Mouse (Mus musculus) heart, embryonic 13.5 days (tissue): ENCODE data around the gene Slc25a17. TPM values are rescaled to one million over a fixed set of nuclear protein-coding genes. Genes with fewer than 3 reads are reported as not detected.

Experiments used
- ATAC-seq: fragments of 200-750 bp; cut with Nextera tagmentation; 2 replicates; pipeline ENCODE4 v1.8.0; 2017; ENCODE audit warnings: moderate TSS enrichment; ENCODE audit not compliant: insufficient number of reproducible peaks, low FRiP score, low TSS enrichment; ENCODE audit errors: extremely low read depth
- H3K27ac ChIP-seq: fragments of 300-500 bp; sonication (generic); replicated peaks from 2 replicates; pipeline ENCODE4 v1.5.1; 2015; ENCODE audit warnings: moderate library complexity, mild to moderate bottlenecking, inconsistent platforms
- H3K27me3 ChIP-seq: fragments of 300-500 bp; sonication (generic); replicated peaks from 2 replicates; pipeline ENCODE4 v1.6.1; 2015; ENCODE audit warnings: mild to moderate bottlenecking, inconsistent platforms
- H3K36me3 ChIP-seq: fragments of 300-500 bp; sonication (generic); 2 replicates; pipeline ENCODE4 v1.6.1; 2015; ENCODE audit warnings: mild to moderate bottlenecking, inconsistent platforms
- H3K4me1 ChIP-seq: fragments of 300-500 bp; sonication (generic); 2 replicates; pipeline ENCODE4 v1.6.1; 2015; ENCODE audit warnings: inconsistent platforms
- H3K4me2 ChIP-seq: fragments of 300-500 bp; sonication (generic); 2 replicates; pipeline ENCODE4 v1.6.1; 2015; ENCODE audit warnings: inconsistent platforms, mild to moderate bottlenecking, moderate library complexity
- H3K4me3 ChIP-seq: fragments of 300-500 bp; sonication (generic); 2 replicates; pipeline ENCODE4 v1.5.1; 2015; ENCODE audit warnings: moderate library complexity, mild to moderate bottlenecking, inconsistent platforms
- H3K9ac ChIP-seq: fragments of 300-500 bp; sonication (generic); 2 replicates; pipeline ENCODE4 v1.6.1; 2015; ENCODE audit warnings: inconsistent platforms, mild to moderate bottlenecking, moderate library complexity
- H3K9me3 ChIP-seq: fragments of 300-500 bp; sonication (generic); 2 replicates; pipeline ENCODE4 v1.6.1; 2016; ENCODE audit warnings: inconsistent platforms
- WGBS: fragments of 180-500 bp; shearing (Covaris S2); methylation state at CpG from one replicate; pipeline ENCODE4 v1.1.7; 2015; ENCODE audit warnings: mixed read lengths; 5-methylcytosine and 5-hydroxymethylcytosine counted together
- polyA plus RNA-seq: library from polyadenylated mRNA; unstranded; fragments of >200 nt; fragmentation: Nextera tagmentation; extraction: Ambion mirVana; gene quantifications from 2 replicates; pipeline ENCODE4 v1.2.1, GENCODE M21; 2015

The Slc25a17 gene
- polyA plus RNA-seq: 50.6 and 52.9 TPM in 2 replicates

DNA sequence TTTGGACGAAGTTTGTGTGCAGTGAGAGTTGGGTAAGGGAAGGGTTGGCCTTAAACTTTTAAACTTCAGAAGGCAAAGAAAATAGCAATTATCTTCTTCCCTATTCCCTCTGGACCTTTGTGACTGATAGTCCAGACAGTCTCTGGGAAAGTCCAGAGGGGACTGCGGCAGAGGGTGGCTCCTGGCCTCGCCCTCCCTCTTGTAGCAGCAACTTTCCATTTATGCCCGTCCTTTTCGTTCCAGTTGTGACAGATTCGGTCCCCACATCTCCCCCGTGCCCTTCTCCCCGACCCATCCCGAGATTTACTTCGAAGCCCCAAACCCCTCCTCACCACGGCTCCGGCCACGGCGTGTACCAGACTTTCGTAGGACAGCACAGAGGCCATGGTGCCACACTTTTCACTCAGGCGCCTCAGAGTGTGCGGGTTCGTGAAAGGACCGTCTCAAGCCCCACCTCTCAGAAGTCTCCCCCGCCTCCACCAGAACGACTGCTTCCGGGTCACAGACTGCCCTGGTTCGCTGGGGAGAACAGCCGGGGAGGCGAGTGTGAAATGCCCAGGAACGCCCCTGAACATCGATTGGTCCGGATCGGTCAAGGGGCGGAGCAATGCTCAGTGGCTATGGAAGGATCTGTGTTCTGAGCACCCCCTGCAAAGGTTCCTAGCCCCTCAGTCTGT, at the start of gene Slc25a17:
Gene Slc25a17, minus strand, starts transcription at position 468 of the 677 bp plus-strand sequence.
- H3K4me2 ChIP-seq: peak within 1 kb of the TSS; percentile 88
- peak within 1 kb of the TSS; percentile 88 for H3K27ac ChIP-seq
- H3K27me3 ChIP-seq: no peaks in the 10 kb centered on the region
- peak within 1 kb of the TSS; percentile 73 for H3K4me3 ChIP-seq
- H3K36me3 ChIP-seq: peaks cover 31% of the 10 kb centered on the region
- H3K4me1 ChIP-seq: peaks cover 23% of the 10 kb centered on the region
- peak; percentile 92 for ATAC-seq
- H3K9ac ChIP-seq: peak within 1 kb of the TSS; percentile 90
- 1% methylated on average over 30 of the region's 30 CpGs for WGBS
- H3K9me3 ChIP-seq: no peaks in the 10 kb centered on the region

DNA sequence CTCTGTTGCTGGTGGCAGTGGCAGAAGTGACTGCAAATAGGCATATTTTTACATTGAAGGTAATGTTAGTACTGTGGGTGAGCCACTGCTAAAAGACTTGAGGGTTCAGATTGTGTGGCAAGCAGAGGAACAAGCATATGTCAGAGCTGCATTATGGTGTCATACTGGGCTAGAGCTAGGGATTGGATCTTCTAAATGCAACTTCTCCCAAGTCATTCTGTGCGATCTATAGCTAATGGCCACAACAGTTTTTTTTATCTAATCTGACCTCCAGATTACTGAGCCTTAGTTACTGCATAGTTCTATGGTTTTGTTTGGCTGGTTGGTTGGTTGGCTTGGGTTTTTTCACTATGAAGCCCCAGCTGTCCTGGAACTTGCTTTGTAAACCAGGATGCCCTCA, 47.6 kb upstream of the Slc25a17 start, which contains the start of gene Dnajb7:
Gene Dnajb7, minus strand, starts transcription at position 101 of the 400 bp plus-strand sequence.
- Histone ChIP-seq H3K9ac (no peak within 1 kb of the TSS), H3K4me2 (no peak within 1 kb of the TSS), H3K27ac (no peak within 1 kb of the TSS), H3K4me1 (no peaks in the 10 kb centered on the region), H3K4me3 (no peak within 1 kb of the TSS), H3K9me3 (no peaks in the 10 kb centered on the region), H3K27me3 (no peaks in the 10 kb centered on the region), H3K36me3 (0 out of 2 replicates have a peak, but pooled peaks cover 4% of the 10 kb centered on the region)
- ATAC-seq: no peak
- 82% methylated on average over 1 of the region's 1 CpGs for WGBS

GRCm38 (mm10) chr15:81405008-81405407, 44.4 kb upstream of the Slc25a17 start:
- WGBS: 83% methylated on average over 3 of the region's 3 CpGs
- Histone ChIP-seq H3K27me3 (no peaks in the 10 kb centered on the region), H3K4me2 (no peak overlapping the region), H3K36me3 (peaks cover 3% of the 10 kb centered on the region; the same call in 1 of the 2 replicates), H3K4me1 (peaks cover 11% of the 10 kb centered on the region), H3K27ac (no peak overlapping the region), H3K4me3 (no peak overlapping the region), H3K9ac (no peak overlapping the region), H3K9me3 (no peaks in the 10 kb centered on the region)
- no peak for ATAC-seq

- Histone ChIP-seq H3K4me3 (peak within 1 kb of the TSS; percentile 88), H3K9ac (peak within 1 kb of the TSS; percentile 96), H3K9me3 (no peaks in the 10 kb centered on the region), H3K36me3 (no peaks in the 10 kb centered on the region; the same call in 1 of the 2 replicates), H3K4me1 (peaks cover 30% of the 10 kb centered on the region), H3K27me3 (no peaks in the 10 kb centered on the region), H3K27ac (peak within 1 kb of the TSS; percentile 92), H3K4me2 (peak within 1 kb of the TSS; percentile 87)
- ATAC-seq: peak; percentile 100
- WGBS: under 1% methylated on average over 50 of the region's 50 CpGs
Measured at GRCm38 (mm10) chr15:81399638-81400315, 39.2 kb upstream of the Slc25a17 start, which contains the start of the genes St13 and Xpnpep3. St13 (minus strand) TSS chr15:81400077. Xpnpep3 (plus strand) TSS chr15:81400138.

- Histone ChIP-seq H3K9me3 (no peaks in the 10 kb centered on the region), H3K9ac (peak overlapping the region; percentile 96), H3K27me3 (no peaks in the 10 kb centered on the region), H3K4me1 (peaks cover 30% of the 10 kb centered on the region), H3K4me2 (peak overlapping the region; percentile 87), H3K27ac (peak overlapping the region; percentile 92), H3K4me3 (peak overlapping the region; percentile 88), H3K36me3 (no peaks in the 10 kb centered on the region; the same call in 1 of the 2 replicates)
- no peak for ATAC-seq
- under 1% methylated on average over 21 of the region's 21 CpGs for WGBS
Measured at GRCm38 (mm10) chr15:81399297-81399637, 38.7 kb upstream of the Slc25a17 start.

DNA sequence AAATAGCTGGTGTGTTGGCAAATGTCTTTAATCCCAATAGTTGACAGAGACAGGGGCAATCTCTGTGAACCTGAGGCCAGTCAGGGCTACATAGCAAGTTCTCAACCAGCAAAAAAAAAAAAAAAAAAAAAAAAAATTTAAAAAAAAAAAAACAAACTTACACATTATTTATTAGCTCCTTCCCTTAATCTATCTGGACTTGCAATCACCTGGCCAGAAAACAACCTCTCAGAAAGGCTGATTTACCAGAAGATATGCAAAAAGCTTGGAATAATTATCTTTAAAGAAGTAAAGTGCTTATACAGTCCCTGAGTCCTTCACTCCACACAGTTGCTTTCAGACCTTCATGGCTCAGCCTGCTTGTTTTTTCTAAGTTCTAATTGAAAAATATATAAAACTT, 37.6 kb upstream of the Slc25a17 start:
- H3K27me3 ChIP-seq: no peaks in the 10 kb centered on the region
- H3K36me3 ChIP-seq: peaks cover 2% of the 10 kb centered on the region; the same call in 1 of the 2 replicates
- H3K9ac ChIP-seq: peak overlapping the region; percentile 96
- peaks cover 30% of the 10 kb centered on the region for H3K4me1 ChIP-seq
- peak overlapping the region; percentile 88 for H3K4me3 ChIP-seq
- H3K9me3 ChIP-seq: no peaks in the 10 kb centered on the region
- peak overlapping the region; percentile 87 for H3K4me2 ChIP-seq
- no peak for ATAC-seq
- peak overlapping the region; percentile 92; the same call in 1 of the 2 replicates for H3K27ac ChIP-seq

DNA sequence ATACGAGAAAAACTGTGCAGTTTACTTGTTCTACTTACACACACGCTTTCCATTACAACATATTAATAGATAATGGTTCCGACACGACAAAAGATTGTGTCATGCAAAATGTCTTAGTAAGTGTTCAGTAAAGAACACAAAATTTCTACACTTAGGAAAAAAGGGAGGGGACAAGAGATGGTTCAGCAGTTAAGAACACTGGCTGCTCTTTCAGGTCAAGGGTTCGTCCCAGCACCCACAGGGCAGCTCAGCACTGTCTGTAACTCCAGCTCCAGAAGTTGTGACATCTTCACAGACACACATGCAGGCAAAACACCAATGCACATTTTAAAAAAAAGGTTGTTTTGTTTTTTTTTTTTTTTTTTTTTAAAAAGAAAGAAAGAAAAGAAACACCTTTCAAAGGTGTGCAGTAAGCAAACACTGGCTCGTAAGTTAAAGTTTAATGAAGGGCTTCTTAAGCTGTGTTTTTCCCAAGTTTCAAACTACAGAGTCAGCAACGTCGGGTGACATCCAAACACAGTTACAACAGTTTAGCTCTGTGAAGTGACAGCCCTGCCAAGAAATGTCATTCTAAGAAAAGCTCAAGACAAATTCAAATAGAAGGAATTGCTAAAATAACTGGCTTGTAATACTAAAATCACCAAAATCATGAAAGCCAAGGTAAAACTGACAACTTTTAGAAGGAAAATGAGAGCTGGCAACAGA, 33.8 kb upstream of the Slc25a17 start:
- no peaks in the 10 kb centered on the region for H3K9me3 ChIP-seq
- no peak overlapping the region for H3K9ac ChIP-seq
- peaks cover 37% of the 10 kb centered on the region for H3K36me3 ChIP-seq
- H3K27ac ChIP-seq: no peak overlapping the region
- peaks cover 19% of the 10 kb centered on the region for H3K4me1 ChIP-seq
- no peak for ATAC-seq
- no peaks in the 10 kb centered on the region for H3K27me3 ChIP-seq
- 85% methylated on average over 8 of the region's 8 CpGs for WGBS
- H3K4me3 ChIP-seq: no peak overlapping the region
- H3K4me2 ChIP-seq: no peak overlapping the region

DNA sequence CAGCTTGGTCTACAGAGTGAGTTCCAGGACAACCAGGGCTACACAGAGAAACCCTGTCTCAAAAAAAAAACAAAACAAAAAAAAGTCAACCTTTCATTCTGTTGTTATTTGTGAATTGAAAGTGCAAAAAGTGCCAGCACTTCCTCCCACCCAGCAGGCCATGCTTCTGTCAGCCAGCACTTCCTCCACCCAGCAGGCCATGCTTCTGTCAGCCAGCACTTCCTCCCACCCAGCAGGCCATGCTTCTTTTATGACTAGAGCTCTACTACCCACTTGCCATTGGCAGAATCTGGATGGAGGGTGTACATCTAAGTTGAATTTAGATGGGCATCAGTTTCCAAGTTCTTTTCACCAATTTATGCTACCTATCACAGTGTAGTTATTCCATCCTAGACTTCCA, 32.4 kb upstream of the Slc25a17 start:
- H3K9me3 ChIP-seq: no peaks in the 10 kb centered on the region
- no peak overlapping the region for H3K27ac ChIP-seq
- H3K4me2 ChIP-seq: no peak overlapping the region
- H3K9ac ChIP-seq: no peak overlapping the region
- H3K4me3 ChIP-seq: no peak overlapping the region
- no peaks in the 10 kb centered on the region for H3K27me3 ChIP-seq
- peaks cover 50% of the 10 kb centered on the region for H3K36me3 ChIP-seq
- no peak for ATAC-seq
- H3K4me1 ChIP-seq: peaks cover 12% of the 10 kb centered on the region

GRCm38 (mm10) chr15:81386327-81386726, 25.7 kb upstream of the Slc25a17 start:
- 96% methylated on average over 5 of the region's 5 CpGs for WGBS
- Histone ChIP-seq H3K4me3 (no peak overlapping the region), H3K4me2 (no peak overlapping the region), H3K9ac (no peak overlapping the region), H3K27ac (no peak overlapping the region), H3K9me3 (no peaks in the 10 kb centered on the region), H3K27me3 (no peaks in the 10 kb centered on the region), H3K4me1 (no peaks in the 10 kb centered on the region), H3K36me3 (peaks cover 97% of the 10 kb centered on the region)
- ATAC-seq: no peak

GRCm38 (mm10) chr15:81378845-81379244, 18.2 kb upstream of the Slc25a17 start:
- no peaks in the 10 kb centered on the region for H3K4me1 ChIP-seq
- no peak overlapping the region for H3K4me3 ChIP-seq
- no peak for ATAC-seq
- WGBS: 76% methylated on average over 2 of the region's 2 CpGs
- H3K4me2 ChIP-seq: no peak overlapping the region
- H3K27ac ChIP-seq: no peak overlapping the region
- no peaks in the 10 kb centered on the region for H3K27me3 ChIP-seq
- H3K9ac ChIP-seq: no peak overlapping the region
- H3K9me3 ChIP-seq: no peaks in the 10 kb centered on the region
- peaks cover 88% of the 10 kb centered on the region for H3K36me3 ChIP-seq

- Histone ChIP-seq H3K36me3 (peaks cover 86% of the 10 kb centered on the region), H3K9ac (no peak overlapping the region), H3K9me3 (no peaks in the 10 kb centered on the region), H3K27me3 (no peaks in the 10 kb centered on the region), H3K4me3 (no peak overlapping the region), H3K27ac (no peak overlapping the region), H3K4me1 (no peaks in the 10 kb centered on the region), H3K4me2 (no peak overlapping the region)
- 91% methylated on average over 11 of the region's 11 CpGs for WGBS
- no peak for ATAC-seq
Measured at GRCm38 (mm10) chr15:81374621-81375020, 14.0 kb upstream of the Slc25a17 start.
